Mouse (Mus musculus): ENCODE results near the gene Eef1b2.

Gene Eef1b2

GRCm38 (mm10) chr1:63192306-63193065 lies 15.9 kb downstream of the Eef1b2 start:
- DNase-seq (ENCODE audit: low read depth, low spot score) = no peak

- DNase-seq (ENCODE audit: low read depth, low spot score) = no peak
These were observed 19.4 kb downstream of the Eef1b2 start for GRCm38 (mm10) chr1:63195848-63196512.

- DNase-seq (ENCODE audit: low read depth, low spot score) = no peak
These were observed 22.8 kb downstream of the Eef1b2 start for GRCm38 (mm10) chr1:63199387-63199786.

DNA sequence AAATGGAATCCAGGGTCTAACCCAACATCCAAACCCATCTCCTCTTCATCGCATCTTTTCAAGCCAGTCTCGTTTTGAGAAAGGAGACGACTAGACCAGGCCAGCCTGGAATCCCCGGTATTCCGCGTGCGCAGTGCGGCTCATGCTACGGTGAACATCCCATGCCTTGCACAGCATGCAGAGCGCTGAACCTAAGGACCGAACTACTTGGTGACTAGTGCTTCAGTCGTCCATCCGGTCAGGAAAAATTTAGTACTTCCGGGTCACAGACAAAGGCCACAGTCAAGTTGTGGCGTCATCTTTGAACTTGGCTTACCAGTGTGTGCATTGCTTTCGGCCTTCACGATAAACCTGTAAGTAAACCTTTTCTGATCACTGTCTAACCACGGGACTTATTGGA lies 23.7 kb downstream of the Eef1b2 start:
- DNase-seq (ENCODE audit: low read depth, low spot score) = peak; percentile 98

DNA sequence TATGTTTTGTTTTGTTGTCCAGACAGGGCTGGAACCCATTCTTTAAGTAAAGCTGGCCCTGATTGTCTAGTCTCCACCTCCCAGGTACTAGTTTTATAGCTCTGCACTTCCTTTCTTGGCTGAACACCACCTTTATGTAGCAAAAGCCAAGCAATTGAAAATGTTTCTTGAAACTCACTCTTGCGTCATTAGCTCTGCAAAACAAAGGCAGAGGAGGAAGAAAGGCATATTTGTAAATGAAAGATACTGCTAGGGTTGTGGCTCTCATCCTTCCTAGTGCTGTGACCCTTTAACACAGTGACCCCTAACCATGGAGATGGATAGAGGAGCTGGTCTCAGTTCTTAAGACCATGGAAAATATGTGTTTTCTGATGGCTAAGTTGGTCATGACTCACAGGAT lies 25.0 kb downstream of the Eef1b2 start:
- peak; percentile 61 for DNase-seq (ENCODE audit: low read depth, low spot score)

GRCm38 (mm10) chr1:63203471-63203870 lies 26.8 kb downstream of the Eef1b2 start:
- no peak for DNase-seq (ENCODE audit: low read depth, low spot score)

- peak; percentile 90 for DNase-seq (ENCODE audit: low read depth, low spot score)
These were observed 27.5 kb downstream of the Eef1b2 start for GRCm38 (mm10) chr1:63203950-63204659.

DNA sequence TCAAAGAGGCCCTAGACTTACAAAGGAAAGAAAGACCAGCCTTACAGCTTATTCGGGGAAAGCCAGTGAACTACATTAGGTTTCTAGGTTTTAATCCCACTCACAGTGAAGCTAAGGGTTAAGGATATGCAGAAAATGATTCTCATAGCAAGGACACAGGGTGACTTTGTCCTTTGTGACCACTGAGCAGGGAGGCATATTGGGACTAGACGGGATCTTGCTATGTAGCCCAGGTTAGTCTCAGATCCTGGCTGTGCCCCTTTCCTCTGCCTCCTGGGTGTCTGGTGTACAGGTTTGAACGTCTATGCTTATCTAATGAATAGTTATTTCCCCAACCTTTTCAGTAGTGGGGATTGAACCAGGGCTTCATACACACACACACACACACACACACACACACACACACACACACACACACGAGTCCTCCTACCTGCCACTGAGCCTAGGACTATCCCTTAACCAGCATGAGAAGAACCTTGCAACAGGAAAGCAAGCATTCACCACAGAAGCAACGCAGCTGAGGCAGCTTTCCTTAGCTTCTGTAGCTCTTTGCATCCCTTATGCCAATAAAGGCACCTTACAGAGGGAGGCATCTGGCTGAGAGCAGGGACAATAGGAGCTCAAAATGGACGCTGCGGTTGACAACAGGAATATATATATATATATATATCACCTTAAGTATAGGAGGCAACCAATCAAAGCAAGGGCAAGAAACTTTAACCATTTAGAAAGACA lies 28.2 kb downstream of the Eef1b2 start:
- no peak for DNase-seq (ENCODE audit: low read depth, low spot score)

- peak; percentile 37 for DNase-seq (ENCODE audit: low read depth, low spot score)
These were observed 31.0 kb downstream of the Eef1b2 start for GRCm38 (mm10) chr1:63207607-63208006.

- DNase-seq (ENCODE audit: low read depth, low spot score) = peak; percentile 94
These were observed 33.4 kb downstream of the Eef1b2 start for GRCm38 (mm10) chr1:63209861-63210529.

DNA sequence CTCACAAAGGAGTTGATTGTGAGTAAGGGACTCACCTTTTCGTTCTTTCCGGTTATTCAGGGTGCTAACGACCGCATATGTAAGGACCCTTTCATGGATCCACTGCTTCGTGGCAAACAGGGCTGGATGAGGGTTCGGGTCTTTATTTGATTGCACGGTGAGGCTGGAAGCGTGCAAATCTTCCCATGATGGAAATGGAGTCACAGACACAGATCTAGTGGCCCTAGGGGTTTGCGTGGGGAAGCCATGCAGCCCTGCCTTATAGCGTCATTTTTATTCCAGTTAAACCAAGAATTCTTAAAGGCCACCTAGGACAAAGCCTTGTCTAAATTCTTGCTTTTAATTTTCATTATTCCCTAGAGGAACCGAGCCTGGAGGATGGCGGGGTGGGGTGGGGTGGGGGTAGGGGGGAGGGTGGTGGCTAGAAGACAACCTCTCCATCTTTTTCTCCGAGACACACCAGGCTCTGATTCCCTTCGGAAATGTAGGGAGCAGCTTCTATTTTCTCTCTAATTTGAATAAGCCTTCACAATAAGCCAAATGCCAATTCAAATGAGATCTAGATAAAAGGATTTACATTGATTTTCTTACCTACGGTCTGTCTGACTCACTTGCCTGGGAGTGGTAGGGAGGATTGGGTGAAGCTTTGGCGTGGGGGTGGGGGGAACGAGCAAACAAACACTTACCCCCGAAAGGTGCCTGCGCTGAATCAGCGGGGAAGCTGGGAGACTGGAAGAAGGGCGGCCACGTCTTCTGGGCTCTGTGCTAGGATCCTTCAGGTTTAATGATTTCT lies 37.0 kb downstream of the Eef1b2 start:
- peak; percentile 96 for DNase-seq (ENCODE audit: low read depth, low spot score)

DNA sequence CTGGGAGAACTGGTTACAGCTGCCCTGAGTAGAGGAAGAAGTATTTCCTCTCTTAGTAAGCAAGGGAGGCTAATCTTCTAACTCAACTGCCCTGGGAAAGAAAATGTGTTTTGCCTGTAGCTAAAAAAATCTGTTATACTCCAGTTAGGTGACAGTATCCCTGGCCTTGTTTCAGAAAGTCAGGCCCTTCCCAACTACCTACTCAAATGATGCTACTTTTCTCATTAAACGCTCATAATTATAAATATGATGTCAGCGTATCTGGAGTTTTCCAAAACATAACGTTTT lies 37.6 kb downstream of the Eef1b2 start, which contains the start of gene Gpr1:
Gene Gpr1 (minus strand): TSS at position 273 of the 288 bp plus-strand sequence.
- no peak for DNase-seq (ENCODE audit: low read depth, low spot score)

DNA sequence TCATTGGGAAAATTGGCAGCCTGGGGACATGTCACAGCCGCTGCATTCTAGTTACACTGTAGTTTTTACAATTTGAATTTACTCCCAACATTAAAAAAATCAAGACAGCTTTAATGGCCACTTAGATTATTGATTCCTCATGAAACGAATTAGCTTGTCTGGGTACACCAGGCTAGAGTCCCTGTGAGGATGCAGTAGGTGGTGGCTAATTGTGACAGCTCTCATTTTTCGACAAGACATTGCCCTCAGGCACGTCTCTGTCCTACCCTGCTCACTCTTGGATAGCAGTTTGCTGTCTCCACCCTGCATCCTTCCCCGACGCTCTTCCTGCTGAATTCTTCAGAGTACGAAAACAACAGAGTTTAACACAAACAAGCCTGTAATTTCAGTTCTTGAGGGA lies 38.0 kb downstream of the Eef1b2 start:
- DNase-seq (ENCODE audit: low read depth, low spot score) = no peak

- DNase-seq (ENCODE audit: low read depth, low spot score) = peak; percentile 75
These were observed 42.7 kb downstream of the Eef1b2 start for GRCm38 (mm10) chr1:63219277-63219676.

- no peak for DNase-seq (ENCODE audit: low read depth, low spot score)
These were observed 48.4 kb downstream of the Eef1b2 start for GRCm38 (mm10) chr1:63225009-63225408.

DNA sequence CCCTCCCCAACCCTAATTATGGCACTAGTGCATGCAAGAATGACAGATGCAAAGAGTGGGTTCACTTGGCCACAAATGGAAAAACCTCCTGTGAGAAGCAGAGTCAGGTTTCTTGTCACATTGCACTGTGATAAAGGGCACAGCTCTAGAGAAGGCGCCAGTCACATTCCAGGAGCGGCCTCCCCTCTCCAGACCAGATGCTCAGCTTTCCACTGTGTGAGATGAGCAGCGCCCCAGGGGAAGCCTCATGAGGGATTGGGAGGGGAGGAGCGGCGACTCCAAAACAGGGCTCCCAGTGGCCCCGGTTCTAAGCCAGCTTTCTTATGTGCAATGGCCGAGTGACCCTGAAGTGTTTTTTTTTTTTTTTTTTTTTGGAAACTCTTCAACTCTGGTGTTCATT lies 49.3 kb downstream of the Eef1b2 start:
- peak; percentile 75 for DNase-seq (ENCODE audit: low read depth, low spot score)

DNA sequence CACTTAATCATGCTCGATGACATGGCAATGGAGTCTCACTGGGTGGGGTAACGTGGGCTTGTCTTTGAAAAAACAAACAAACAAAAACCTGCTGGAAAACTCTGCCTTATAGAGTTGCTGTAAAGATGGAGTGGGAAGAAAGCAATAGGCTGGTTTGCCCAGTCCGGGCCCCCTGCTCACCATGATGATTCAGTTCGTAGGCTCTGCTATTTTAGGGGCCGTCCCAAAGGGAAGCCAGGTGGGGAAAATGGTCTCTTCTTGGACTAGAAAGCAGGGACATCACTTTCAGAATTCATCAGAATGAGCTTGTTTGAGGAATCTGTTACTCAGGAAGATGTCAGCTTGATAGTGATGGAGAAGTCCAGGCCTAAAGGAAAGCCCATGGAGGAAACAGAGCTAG lies 50.6 kb downstream of the Eef1b2 start:
- DNase-seq (ENCODE audit: low read depth, low spot score) = no peak

All from R1 (cell line).